Mouse (Mus musculus): ENCODE measurements around the gene Fcgr1. TPM values are rescaled to one million over a fixed set of nuclear protein-coding genes. Genes with fewer than 3 reads are reported as not detected.
"Not testable (repeated sequence)": the region's sequence is repeated elsewhere in the genome, so short reads cannot be mapped to it uniquely, and the experiment has no call there.

Gene Fcgr1
- polyA plus RNA-seq, 1 experiment from 2014 or later, result 3.4 TPM

- Histone ChIP-seq H3K27me3 (replicated peaks; ENCODE audit: control insufficient read depth, insufficient read depth, low read length) (peaks cover 90% of the 10 kb centered on the region), H3K9ac (ENCODE audit: low read length) (no peak overlapping the region), H3K27ac (ENCODE audit: low read depth) (no peak overlapping the region), H3K36me3 (ENCODE audit: control insufficient read depth, insufficient read depth, low read length) (no peaks in the 10 kb centered on the region), H3K4me2 (ENCODE audit: low read length) (no peak overlapping the region), H3K9me3 (ENCODE audit: control insufficient read depth, low read length) (no peaks in the 10 kb centered on the region), H3K4me3 (ENCODE audit: low read depth, low read length) (peak overlapping the region; percentile 28; the same call in 1 of the 2 replicates), H3K4me1 (replicated peaks; ENCODE audit: control insufficient read depth, insufficient read depth, low read length) (no peaks in the 10 kb centered on the region)
- DNase-seq (ENCODE audit: low spot score), result peak; percentile 64
- WGBS, result 14% methylated on average over 15 of the region's 15 CpGs
- no peak for ATAC-seq (replicated peaks; ENCODE audit: low FRiP score, low TSS enrichment, low read depth)
Measured at GRCm38 (mm10) chr3:96328730-96329387, 35.1 kb upstream of the Fcgr1 start.

GRCm38 (mm10) chr3:96328060-96328729 lies 34.4 kb upstream of the Fcgr1 start:
- Histone ChIP-seq H3K4me3 (ENCODE audit: low read depth, low read length) (peak overlapping the region; percentile 28), H3K4me2 (ENCODE audit: low read length) (peak overlapping the region; percentile 49), H3K27me3 (replicated peaks; ENCODE audit: control insufficient read depth, insufficient read depth, low read length) (peaks cover 90% of the 10 kb centered on the region)
- not testable (repeated sequence) for H3K36me3 ChIP-seq (ENCODE audit: control insufficient read depth, insufficient read depth, low read length); H3K4me1 ChIP-seq (replicated peaks; ENCODE audit: control insufficient read depth, insufficient read depth, low read length); H3K27ac ChIP-seq (ENCODE audit: low read depth); H3K9me3 ChIP-seq (ENCODE audit: control insufficient read depth, low read length); H3K9ac ChIP-seq (ENCODE audit: low read length)
- ATAC-seq (replicated peaks; ENCODE audit: low FRiP score, low TSS enrichment, low read depth), result peak; percentile 95
- DNase-seq (ENCODE audit: low spot score), result peak; percentile 84
- WGBS, result under 1% methylated on average over 47 of the region's 49 CpGs

- Histone ChIP-seq H3K9ac (ENCODE audit: low read length) (no peak overlapping the region), H3K4me3 (ENCODE audit: low read depth, low read length) (peak overlapping the region; percentile 28), H3K27me3 (replicated peaks; ENCODE audit: control insufficient read depth, insufficient read depth, low read length) (peaks cover 90% of the 10 kb centered on the region), H3K4me2 (ENCODE audit: low read length) (peak overlapping the region; percentile 49), H3K27ac (ENCODE audit: low read depth) (no peak overlapping the region), H3K4me1 (replicated peaks; ENCODE audit: control insufficient read depth, insufficient read depth, low read length) (no peaks in the 10 kb centered on the region), H3K36me3 (ENCODE audit: control insufficient read depth, insufficient read depth, low read length) (no peaks in the 10 kb centered on the region), H3K9me3 (ENCODE audit: control insufficient read depth, low read length) (no peaks in the 10 kb centered on the region)
- under 1% methylated on average over 14 of the region's 18 CpGs for WGBS
- ATAC-seq (replicated peaks; ENCODE audit: low FRiP score, low TSS enrichment, low read depth) (peak; percentile 26; the same call in 1 of the 2 replicates), DNase-seq (ENCODE audit: low spot score) (peak; percentile 70)
Measured at GRCm38 (mm10) chr3:96327647-96328046, 33.9 kb upstream of the Fcgr1 start.

GRCm38 (mm10) chr3:96327131-96327530 lies 33.4 kb upstream of the Fcgr1 start:
- DNase-seq (ENCODE audit: low spot score) (peak; percentile 77), ATAC-seq (replicated peaks; ENCODE audit: low FRiP score, low TSS enrichment, low read depth) (no peak)
- WGBS, result 5% methylated on average over 6 of the region's 6 CpGs
- H3K4me3 ChIP-seq (ENCODE audit: low read depth, low read length), result no peak overlapping the region
- H3K4me2 ChIP-seq (ENCODE audit: low read length), result no peak overlapping the region
- H3K27ac ChIP-seq (ENCODE audit: low read depth), result no peak overlapping the region
- no peaks in the 10 kb centered on the region for H3K4me1 ChIP-seq (replicated peaks; ENCODE audit: control insufficient read depth, insufficient read depth, low read length)
- no peak overlapping the region for H3K9ac ChIP-seq (ENCODE audit: low read length)
- no peaks in the 10 kb centered on the region for H3K36me3 ChIP-seq (ENCODE audit: control insufficient read depth, insufficient read depth, low read length)
- peaks cover 89% of the 10 kb centered on the region for H3K27me3 ChIP-seq (replicated peaks; ENCODE audit: control insufficient read depth, insufficient read depth, low read length)
- no peaks in the 10 kb centered on the region for H3K9me3 ChIP-seq (ENCODE audit: control insufficient read depth, low read length)

- peaks cover 64% of the 10 kb centered on the region for H3K27me3 ChIP-seq (replicated peaks; ENCODE audit: control insufficient read depth, insufficient read depth, low read length)
- DNase-seq (ENCODE audit: low spot score); ATAC-seq (replicated peaks; ENCODE audit: low FRiP score, low TSS enrichment, low read depth); H3K9me3 ChIP-seq (ENCODE audit: control insufficient read depth, low read length); H3K4me3 ChIP-seq (ENCODE audit: low read depth, low read length); H3K4me1 ChIP-seq (replicated peaks; ENCODE audit: control insufficient read depth, insufficient read depth, low read length); H3K4me2 ChIP-seq (ENCODE audit: low read length); H3K9ac ChIP-seq (ENCODE audit: low read length); H3K36me3 ChIP-seq (ENCODE audit: control insufficient read depth, insufficient read depth, low read length); H3K27ac ChIP-seq (ENCODE audit: low read depth): not testable (repeated sequence)
- 64% methylated on average over 6 of the region's 6 CpGs for WGBS
Measured at GRCm38 (mm10) chr3:96323806-96324205, 30.0 kb upstream of the Fcgr1 start.

- H3K36me3 ChIP-seq (ENCODE audit: control insufficient read depth, insufficient read depth, low read length), result no peaks in the 10 kb centered on the region
- DNase-seq (ENCODE audit: low spot score), result no peak
- peaks cover 56% of the 10 kb centered on the region for H3K27me3 ChIP-seq (replicated peaks; ENCODE audit: control insufficient read depth, insufficient read depth, low read length)
- WGBS, result 20% methylated on average over 10 of the region's 10 CpGs
- H3K4me1 ChIP-seq (replicated peaks; ENCODE audit: control insufficient read depth, insufficient read depth, low read length), result no peaks in the 10 kb centered on the region
- ATAC-seq (replicated peaks; ENCODE audit: low FRiP score, low TSS enrichment, low read depth), result no peak
- H3K9ac ChIP-seq (ENCODE audit: low read length), result no peak overlapping the region
- H3K4me3 ChIP-seq (ENCODE audit: low read depth, low read length), result no peak overlapping the region
- no peak overlapping the region for H3K27ac ChIP-seq (ENCODE audit: low read depth)
- no peaks in the 10 kb centered on the region for H3K9me3 ChIP-seq (ENCODE audit: control insufficient read depth, low read length)
- H3K4me2 ChIP-seq (ENCODE audit: low read length), result no peak overlapping the region
Measured at GRCm38 (mm10) chr3:96322609-96323008, 28.8 kb upstream of the Fcgr1 start.

GRCm38 (mm10) chr3:96321891-96322290 lies 28.1 kb upstream of the Fcgr1 start:
- ATAC-seq (replicated peaks; ENCODE audit: low FRiP score, low TSS enrichment, low read depth) (no peak), DNase-seq (ENCODE audit: low spot score) (no peak)
- no peaks in the 10 kb centered on the region for H3K9me3 ChIP-seq (ENCODE audit: control insufficient read depth, low read length)
- H3K27ac ChIP-seq (ENCODE audit: low read depth), result no peak overlapping the region
- H3K4me3 ChIP-seq (ENCODE audit: low read depth, low read length), result no peak overlapping the region
- H3K4me2 ChIP-seq (ENCODE audit: low read length), result no peak overlapping the region
- H3K36me3 ChIP-seq (ENCODE audit: control insufficient read depth, insufficient read depth, low read length), result no peaks in the 10 kb centered on the region
- H3K9ac ChIP-seq (ENCODE audit: low read length), result no peak overlapping the region
- H3K27me3 ChIP-seq (replicated peaks; ENCODE audit: control insufficient read depth, insufficient read depth, low read length), result peaks cover 50% of the 10 kb centered on the region
- 17% methylated on average over 15 of the region's 15 CpGs for whole genome bisulfite sequencing
- H3K4me1 ChIP-seq (replicated peaks; ENCODE audit: control insufficient read depth, insufficient read depth, low read length), result no peaks in the 10 kb centered on the region

GRCm38 (mm10) chr3:96320003-96320402 lies 26.2 kb upstream of the Fcgr1 start:
- H3K9me3 ChIP-seq (ENCODE audit: control insufficient read depth, low read length); H3K9ac ChIP-seq (ENCODE audit: low read length); H3K36me3 ChIP-seq (ENCODE audit: control insufficient read depth, insufficient read depth, low read length); H3K4me1 ChIP-seq (replicated peaks; ENCODE audit: control insufficient read depth, insufficient read depth, low read length); H3K27ac ChIP-seq (ENCODE audit: low read depth); DNase-seq (ENCODE audit: low spot score); ATAC-seq (replicated peaks; ENCODE audit: low FRiP score, low TSS enrichment, low read depth); H3K4me2 ChIP-seq (ENCODE audit: low read length); H3K4me3 ChIP-seq (ENCODE audit: low read depth, low read length): not testable (repeated sequence)
- 95% methylated on average over 11 of the region's 13 CpGs for WGBS
- peaks cover 31% of the 10 kb centered on the region for H3K27me3 ChIP-seq (replicated peaks; ENCODE audit: control insufficient read depth, insufficient read depth, low read length)
